Mouse (Mus musculus) bone marrow, adult 2 months (tissue): Measurements from ENCODE around the gene Adamts1.

Source experiments
- CTCF ChIP-seq: fragments of 200-500 bp; IDR thresholded peaks from 2 replicates; pipeline ENCODE4 v1.5.1; 2011; ENCODE audit warnings: low read length, control low read depth; ENCODE audit not compliant: control insufficient read depth, insufficient read depth
- POLR2A ChIP-seq: fragments of 200-500 bp; IDR thresholded peaks from 2 replicates; pipeline ENCODE4 v1.6.1; 2011; ENCODE audit warnings: low read depth, mild to moderate bottlenecking, control low read depth, low read length, borderline replicate concordance; ENCODE audit not compliant: control insufficient read depth

GRCm38 (mm10) chr16:85798334-85798733 lies 4.6 kb downstream of the Adamts1 start:
- no peak for TF ChIP-seq CTCF
- TF ChIP-seq POLR2A, result no peak
